Mouse (Mus musculus) testis, adult 2 months (tissue): ENCODE results near the gene Edem1. TPM values are rescaled to one million over a fixed set of nuclear protein-coding genes. Genes with fewer than 3 reads are reported as not detected.
"Not testable (repeated sequence)": the region's sequence is repeated elsewhere in the genome, so short reads cannot be mapped to it uniquely, and the experiment has no call there.

Experiments
- H3K27ac ChIP-seq: fragments of 200-500 bp; 2 replicates; pipeline ENCODE4 v1.5.1; 2012; ENCODE audit warnings: low read depth, low read length; ENCODE audit not compliant: control insufficient read depth, insufficient read depth
- H3K27me3 ChIP-seq: fragments of 200-500 bp; 2 replicates; pipeline ENCODE4 v1.6.1; 2012; ENCODE audit warnings: mild to moderate bottlenecking, low read length, moderate library complexity; ENCODE audit not compliant: control insufficient read depth, insufficient read depth
- H3K36me3 ChIP-seq: fragments of 200-500 bp; 2 replicates; pipeline ENCODE4 v1.6.1; 2012; ENCODE audit warnings: mild to moderate bottlenecking, low read length; ENCODE audit not compliant: control insufficient read depth, insufficient read depth
- H3K4me1 ChIP-seq: fragments of 200-500 bp; 2 replicates; pipeline ENCODE4 v1.6.1; 2012; ENCODE audit warnings: low read length; ENCODE audit not compliant: control insufficient read depth, insufficient read depth
- H3K4me3 ChIP-seq: fragments of 200-500 bp; 2 replicates; pipeline ENCODE4 v1.5.1; 2012; ENCODE audit warnings: low read depth, mild to moderate bottlenecking, low read length, moderate library complexity, mixed read lengths; ENCODE audit not compliant: control insufficient read depth
- CTCF ChIP-seq: fragments of 200-500 bp; IDR thresholded peaks from 2 replicates; pipeline ENCODE4 v1.5.1; 2012; ENCODE audit warnings: low read depth, mild to moderate bottlenecking, inconsistent platforms, low read length, moderate library complexity; ENCODE audit not compliant: control insufficient read depth, insufficient read depth, insufficient replicate concordance
- POLR2A ChIP-seq: fragments of 200-500 bp; IDR thresholded peaks from 2 replicates; pipeline ENCODE4 v1.6.1; 2012; ENCODE audit warnings: low read depth, mild to moderate bottlenecking, inconsistent platforms, low read length, moderate library complexity; ENCODE audit not compliant: control insufficient read depth
- polyA plus RNA-seq: library from polyadenylated mRNA; depleted of rRNA; stranded (reverse); fragments of >200 nt; gene quantifications from 2 replicates; pipeline ENCODE4 v1.2.3, GENCODE M21; 2012

Edem1 gene
- polyA plus RNA-seq, 1 experiment: 7.4 TPM

- no peaks in the 10 kb centered on the region for H3K27me3 ChIP-seq
- H3K27ac ChIP-seq: no peak overlapping the region
- TF ChIP-seq POLR2A (no peak), CTCF (no peak)
- no peaks in the 10 kb centered on the region for H3K36me3 ChIP-seq
- no peak overlapping the region for H3K4me3 ChIP-seq
- H3K4me1 ChIP-seq: no peaks in the 10 kb centered on the region
These were observed 32.8 kb downstream of the Edem1 start for GRCm38 (mm10) chr6:108861226-108861625.

- Histone ChIP-seq H3K4me1 (no peaks in the 10 kb centered on the region), H3K27ac (no peak overlapping the region), H3K27me3 (no peaks in the 10 kb centered on the region), H3K4me3 (no peak overlapping the region), H3K36me3 (no peaks in the 10 kb centered on the region)
- no peak for TF ChIP-seq CTCF
- TF ChIP-seq POLR2A: no peak
These were observed 34.1 kb downstream of the Edem1 start for GRCm38 (mm10) chr6:108862548-108862947.

GRCm38 (mm10) chr6:108866317-108866716 lies 37.9 kb downstream of the Edem1 start:
- Histone ChIP-seq H3K27ac (no peak overlapping the region), H3K4me1 (no peaks in the 10 kb centered on the region), H3K4me3 (no peak overlapping the region), H3K27me3 (no peaks in the 10 kb centered on the region), H3K36me3 (no peaks in the 10 kb centered on the region)
- TF ChIP-seq CTCF: no peak
- no peak for TF ChIP-seq POLR2A

GRCm38 (mm10) chr6:108869031-108869430 lies 40.6 kb downstream of the Edem1 start:
- H3K27me3 ChIP-seq, H3K27ac ChIP-seq, H3K4me1 ChIP-seq, H3K4me3 ChIP-seq, H3K36me3 ChIP-seq: not testable (repeated sequence)

GRCm38 (mm10) chr6:108870421-108870820 lies 42.0 kb downstream of the Edem1 start:
- Histone ChIP-seq H3K36me3 (no peaks in the 10 kb centered on the region), H3K4me1 (no peaks in the 10 kb centered on the region), H3K27me3 (no peaks in the 10 kb centered on the region), H3K4me3 (no peak overlapping the region), H3K27ac (no peak overlapping the region)
- no peak for TF ChIP-seq POLR2A

DNA sequence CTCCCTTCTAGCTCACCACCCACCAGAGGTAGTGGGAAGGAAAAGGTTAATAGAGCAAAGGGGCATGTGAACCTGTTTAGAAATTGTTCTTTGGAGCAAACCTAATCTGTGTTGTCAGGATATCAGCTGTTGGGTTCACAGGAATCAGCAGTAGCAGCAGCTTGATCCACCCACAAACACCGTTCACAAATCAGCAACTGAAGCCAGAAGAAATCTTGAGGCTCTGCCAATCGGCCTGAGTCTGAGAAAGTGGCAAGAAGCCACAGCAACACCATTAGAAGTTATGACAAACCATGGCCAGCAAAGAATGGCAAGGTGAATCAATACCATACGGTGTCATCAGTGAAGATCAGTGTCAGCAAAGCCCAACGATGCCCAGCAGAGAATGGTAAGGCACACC lies 42.8 kb downstream of the Edem1 start:
- H3K27me3 ChIP-seq: no peaks in the 10 kb centered on the region
- no peaks in the 10 kb centered on the region for H3K36me3 ChIP-seq
- TF ChIP-seq CTCF (no peak), POLR2A (no peak)
- H3K4me1 ChIP-seq: no peaks in the 10 kb centered on the region
- no peak overlapping the region for H3K27ac ChIP-seq
- H3K4me3 ChIP-seq: no peak overlapping the region

DNA sequence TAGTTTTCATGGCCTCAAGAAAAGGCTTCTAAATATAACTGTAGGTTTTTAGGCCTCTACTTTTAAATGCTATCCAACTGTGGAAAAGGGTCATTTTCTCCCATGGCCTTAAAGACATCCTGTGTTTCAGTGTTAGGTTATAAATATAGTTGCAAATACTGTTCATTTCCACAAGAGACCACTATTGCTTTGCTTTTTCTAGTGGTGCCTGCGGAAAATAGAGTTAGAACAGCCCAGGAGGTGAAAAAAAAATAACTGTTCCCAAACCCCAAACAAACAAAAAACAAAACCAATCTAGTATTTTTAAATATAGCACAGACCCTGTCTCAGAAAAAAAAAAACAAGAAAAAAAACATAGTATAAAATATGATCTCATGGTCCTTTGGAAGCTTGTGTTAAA lies 46.9 kb downstream of the Edem1 start:
- no peaks in the 10 kb centered on the region for H3K4me1 ChIP-seq
- no peak overlapping the region for H3K4me3 ChIP-seq
- no peaks in the 10 kb centered on the region for H3K36me3 ChIP-seq
- H3K27ac ChIP-seq: no peak overlapping the region
- H3K27me3 ChIP-seq: no peaks in the 10 kb centered on the region
- TF ChIP-seq CTCF: no peak
- TF ChIP-seq POLR2A: no peak

DNA sequence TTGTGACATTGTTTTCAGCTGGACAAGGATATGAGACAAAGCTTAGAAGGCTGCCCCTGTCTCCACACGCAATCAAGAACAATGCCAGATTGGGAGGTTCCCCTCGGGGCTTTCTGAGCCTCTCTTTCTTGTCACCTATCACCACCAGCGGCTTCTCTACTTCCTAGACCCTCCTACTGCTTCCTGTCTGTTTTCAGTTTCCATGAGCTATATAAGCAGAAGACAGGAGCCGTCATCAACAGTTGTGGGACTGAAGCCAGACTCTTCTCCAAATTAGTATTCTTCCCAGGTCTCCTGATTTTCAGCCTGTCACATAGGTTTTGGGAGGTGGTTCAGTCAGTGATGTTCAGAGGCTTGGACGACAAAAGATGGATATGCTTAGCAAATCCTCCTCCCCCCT lies 47.6 kb downstream of the Edem1 start:
- TF ChIP-seq POLR2A (no peak), CTCF (no peak)
- Histone ChIP-seq H3K36me3 (no peaks in the 10 kb centered on the region), H3K4me1 (no peaks in the 10 kb centered on the region), H3K27me3 (no peaks in the 10 kb centered on the region), H3K4me3 (no peak overlapping the region), H3K27ac (no peak overlapping the region)

GRCm38 (mm10) chr6:108876486-108876885 lies 48.0 kb downstream of the Edem1 start:
- TF ChIP-seq CTCF: no peak
- no peak for TF ChIP-seq POLR2A
- H3K4me3 ChIP-seq: no peak overlapping the region
- H3K27me3 ChIP-seq: no peaks in the 10 kb centered on the region
- H3K27ac ChIP-seq: no peak overlapping the region
- no peaks in the 10 kb centered on the region for H3K36me3 ChIP-seq
- no peaks in the 10 kb centered on the region for H3K4me1 ChIP-seq
